Comparison of ENCODE assay signal across 8 mouse cellular contexts in the genomic region with DNA sequence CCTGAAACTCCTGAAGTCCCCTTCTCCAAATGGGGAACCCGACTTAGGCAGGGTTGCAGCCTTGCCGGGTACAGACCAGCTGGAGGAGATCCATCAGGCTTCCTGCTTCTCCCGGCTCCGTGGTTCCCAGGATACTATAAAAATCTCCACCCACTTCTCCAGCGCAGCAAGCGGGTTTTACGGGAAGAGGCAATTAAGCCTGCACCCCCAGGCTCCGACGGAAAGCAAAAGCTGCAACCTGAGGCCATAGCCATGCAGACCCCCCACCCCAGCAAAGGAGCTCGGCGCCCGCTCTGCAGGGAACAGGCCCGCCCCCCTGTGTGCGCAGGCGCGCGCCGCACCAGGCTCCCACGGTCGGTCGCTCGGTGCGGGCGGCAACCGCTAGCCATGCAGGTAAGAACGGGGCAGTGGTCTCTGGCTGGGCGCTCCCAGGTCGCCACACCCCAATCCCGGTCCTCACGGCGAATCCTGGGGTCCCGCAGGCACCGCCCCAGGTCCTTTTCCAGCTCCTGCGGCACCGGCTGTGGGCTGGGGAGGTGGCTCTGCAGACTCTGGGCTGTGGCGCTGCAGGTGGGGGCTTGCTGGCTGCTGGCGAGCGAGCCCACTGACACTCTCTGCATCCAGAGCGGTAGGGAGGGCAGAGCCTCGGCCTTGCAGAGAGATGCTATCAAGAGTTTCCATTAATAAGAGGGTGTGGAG. TPM values are rescaled to one million over a fixed set of nuclear protein-coding genes. Genes with fewer than 3 reads are reported as not detected.
DNase-seq lines count a peak whose midpoint lies in the region; ATAC-seq and TF ChIP-seq lines count a peak whose summit lies in the region.
"Had no signal": no experiment of that assay in that cellular context is flagged by ENCODE, and none has a peak within 500 bp of the region (broad histone marks: within the 10 kb centered on the region; RNA-seq: fewer than 3 reads in every experiment).

L3mbtl1 (plus strand) TSS at position 325 of the 699 bp plus-strand sequence.

- H3K4me2 ChIP-seq in CH12.LX (ENCODE audit: insufficient read depth, low read depth, poor library complexity, severe bottlenecking) = peak within 1 kb of the TSS; percentile 47
- H3K4me2 ChIP-seq in heart, embryonic 15.5 days = peak within 1 kb of the TSS; percentile 93

- in situ Hi-C loops in CH12.LX (cut with MboI; ENCODE audit: low pct_ligation_motif_present, low pct_unique_long_range_greater_than_20kb, low sequenced_read_pairs) = no loop called here

- ATAC-seq in heart, embryonic 15.5 days (replicated peaks; ENCODE audit: insufficient number of reproducible peaks, insufficient read depth, low FRiP score, low read depth) = peak; percentile 38

- dilution Hi-C loops in CH12.LX (cut with MboI; ENCODE audit: extremely low pct_ligation_motif_present, extremely low pct_unique_long_range_greater_than_20kb, low sequenced_read_pairs) = no loop called here

- WGBS in heart, embryonic 15.5 days = under 1% methylated on average over 40 of the region's 40 CpGs
- under 1% methylated on average over 40 of the region's 40 CpGs for WGBS in midbrain, embryonic 10.5 days

- TF ChIP-seq POLR2A in CH12.LX (IDR thresholded peaks at IDR 0.05; ENCODE audit: low read depth, low read length) = no peak
- no peak for TF ChIP-seq POLR2A in testis, adult 2 months (IDR thresholded peaks at IDR 0.05; ENCODE audit: control insufficient read depth, low read depth, low read length)

- no peaks in the 10 kb centered on the region for H3K27me3 ChIP-seq in CH12.LX (replicated peaks)
- H3K27me3 ChIP-seq in heart, embryonic 15.5 days = peaks cover 20% of the 10 kb centered on the region
- peaks cover 47% of the 10 kb centered on the region for H3K27me3 ChIP-seq in midbrain, embryonic 10.5 days (ENCODE audit: low read depth, poor library complexity, severe bottlenecking)
- H3K27me3 ChIP-seq in testis, adult 2 months (ENCODE audit: control insufficient read depth, insufficient read depth, low read length) = no peaks in the 10 kb centered on the region

- no peaks in the 10 kb centered on the region for H3K79me2 ChIP-seq in CH12.LX (replicated peaks; ENCODE audit: control insufficient read depth, extremely low read depth, insufficient read depth, poor library complexity, severe bottlenecking)

- TF ChIP-seq CTCF in CH12.LX (conservative IDR thresholded peaks at IDR 0.05 in 1 of 2, IDR thresholded peaks at IDR 0.05 in 1 of 2; ENCODE audit: low read depth in 2 of 2, low read length in 2 of 2) = no peak
- no peak for TF ChIP-seq CTCF in testis, adult 2 months (IDR thresholded peaks at IDR 0.05; ENCODE audit: control insufficient read depth, insufficient read depth, insufficient replicate concordance, low read depth, low read length)

- peaks cover 2 to 24% of the 10 kb centered on the region in 2 experiments; a peak in 2 of 4 replicates for H3K4me1 ChIP-seq in CH12.LX (ENCODE audit: control insufficient read depth in 1 of 2, insufficient read depth in 2 of 2)
- H3K4me1 ChIP-seq in heart, embryonic 15.5 days (replicated peaks) = peaks cover 13% of the 10 kb centered on the region
- peaks cover 24% of the 10 kb centered on the region for H3K4me1 ChIP-seq in midbrain, embryonic 10.5 days
- peaks cover 25% of the 10 kb centered on the region for H3K4me1 ChIP-seq in testis, adult 2 months (ENCODE audit: control insufficient read depth, insufficient read depth, low read length)

- H3K4me3 ChIP-seq in CH12.LX (replicated peaks in 1 of 3; ENCODE audit: low read depth in 2 of 3, low read length in 2 of 3, poor library complexity in 1 of 3) = peak within 1 kb of the TSS in 1 of 3 experiments; percentile 7
- peak within 1 kb of the TSS; percentile 61 for H3K4me3 ChIP-seq in heart, embryonic 15.5 days
- H3K4me3 ChIP-seq in midbrain, embryonic 10.5 days = peak within 1 kb of the TSS; percentile 67
- peak within 1 kb of the TSS; percentile 79 for H3K4me3 ChIP-seq in testis, adult 2 months (ENCODE audit: control insufficient read depth, low read depth, low read length)

- DNase-seq in CH12.LX (ENCODE audit: extremely low read depth) (no peak), ES-CJ7 (ENCODE audit: low read depth, low spot score) (peak; percentile 55)
- DNase-seq in embryo, embryonic 10 days (ENCODE audit: low spot score) = peak; percentile 25
- DNase-seq in layer of hippocampus, postnatal 14 days (ENCODE audit: low spot score in 2 of 2) = peak; percentile 53 to 64
- DNase-seq in midbrain, embryonic 10.5 days (ENCODE audit: low spot score) = peak; percentile 53

- no peak within 1 kb of the TSS for H3K9ac ChIP-seq in CH12.LX (ENCODE audit: insufficient read depth, low read depth)
- H3K9ac ChIP-seq in heart, embryonic 15.5 days = peak within 1 kb of the TSS; percentile 57

- H3K27ac ChIP-seq in CH12.LX (ENCODE audit: insufficient read depth, low read depth) = no peak within 1 kb of the TSS
- no peak within 1 kb of the TSS for H3K27ac ChIP-seq in heart, embryonic 15.5 days
- peak within 1 kb of the TSS; percentile 63 for H3K27ac ChIP-seq in midbrain, embryonic 10.5 days (replicated peaks)
- no peak within 1 kb of the TSS for H3K27ac ChIP-seq in testis, adult 2 months (ENCODE audit: control insufficient read depth, insufficient read depth, low read depth, low read length)

- peaks cover 17 to 32% of the 10 kb centered on the region in 2 experiments for H3K36me3 ChIP-seq in CH12.LX (replicated peaks in 1 of 2; ENCODE audit: control insufficient read depth in 1 of 2, insufficient read depth in 1 of 2, low read length in 1 of 2)
- H3K36me3 ChIP-seq in heart, embryonic 15.5 days = peaks cover 24% of the 10 kb centered on the region
- peaks cover 30% of the 10 kb centered on the region for H3K36me3 ChIP-seq in midbrain, embryonic 10.5 days
- no peaks in the 10 kb centered on the region for H3K36me3 ChIP-seq in testis, adult 2 months (ENCODE audit: control insufficient read depth, insufficient read depth, low read length)

- TF ChIP-seq EP300 in CH12.LX (IDR thresholded peaks at IDR 0.05; ENCODE audit: low read length) = no peak

- TF ChIP-seq RAD21 in CH12.LX (IDR thresholded peaks at IDR 0.05; ENCODE audit: low read depth, low read length) = no peak

- no peaks in the 10 kb centered on the region for H3K9me3 ChIP-seq in CH12.LX (replicated peaks; ENCODE audit: low read length)
- H3K9me3 ChIP-seq in heart, embryonic 15.5 days (replicated peaks) = no peaks in the 10 kb centered on the region
- H3K9me3 ChIP-seq in midbrain, embryonic 10.5 days (replicated peaks) = no peaks in the 10 kb centered on the region

TF ChIP-seq in CH12.LX, 34 proteins besides CTCF, POLR2A, EP300 and RAD21:
- peak; percentile 77 for TF ChIP-seq NRF1 (IDR thresholded peaks at IDR 0.05; ENCODE audit: low read depth, low read length)
- no peak for TF ChIP-seq UBTF (IDR thresholded peaks at IDR 0.05; ENCODE audit: low read depth, low read length)
TF ChIP-seq in CH12.LX: peak in this region for 1.

RNA-seq across cellular contexts. Expression of gene L3mbtl1, which starts in this region (rescaled TPM):
- not detected in 2 replicates for total RNA-seq in CH12.LX (2012; rRNA removed)
- not detected in 2 replicates for total RNA-seq in CH12.LX (2014; rRNA removed)
- 0.09 TPM in 1 of 2 replicates, not detected in the other for polyA plus RNA-seq in CH12.LX (2012; ENCODE audit: insufficient read length, low read depth)
- 0.09 TPM in 1 of 2 replicates, not detected in the other for polyA plus RNA-seq in heart, embryonic 15.5 days (2015; fragmentation: Nextera tagmentation; extraction: Ambion mirVana)
- total RNA-seq in layer of hippocampus, postnatal 14 days (2021) = 10 to 100 TPM; 18.8 to 23.3 TPM
- polyA plus RNA-seq in midbrain, embryonic 10.5 days (2016; fragmentation: Nextera tagmentation; extraction: Ambion mirVana) = 0.15 and 0.23 TPM in 2 replicates
- polyA plus RNA-seq in testis, adult 2 months (2012; rRNA removed) = 3.1 and 4.1 TPM in 2 replicates
- total RNA-seq: hematopoietic stem cell, adult 5-6 weeks had no signal

Comparison
In these comparisons a context has a peak if more than half of its experiments do, and no peak if none do; other contexts are left out.
1. RNA of gene L3mbtl1 (total RNA-seq): 18.8 to 23.3 TPM in layer of hippocampus, postnatal 14 days; not detected in CH12.LX; every median in the first group is over 10 times any median in the second.
2. Peak in ATAC-seq, H3K4me3 ChIP-seq, H3K9ac ChIP-seq and H3K4me2 ChIP-seq in heart, embryonic 15.5 days; RNA of the gene not detected or under 1 TPM.
3. Peak in DNase-seq, H3K4me3 ChIP-seq and H3K27ac ChIP-seq in midbrain, embryonic 10.5 days; RNA of the gene not detected or under 1 TPM.